Mouse (Mus musculus) testis, adult 2 months (tissue): ENCODE data around the gene Abhd18. TPM values are rescaled to one million over a fixed set of nuclear protein-coding genes. Genes with fewer than 3 reads are reported as not detected.
"Not testable (repeated sequence)": the region's sequence is repeated elsewhere in the genome, so short reads cannot be mapped to it uniquely, and the experiment has no call there.

Experiments
- H3K27ac ChIP-seq: fragments of 200-500 bp; 2 replicates; pipeline ENCODE4 v1.5.1; 2012; ENCODE audit warnings: low read depth, low read length; ENCODE audit not compliant: control insufficient read depth, insufficient read depth
- H3K27me3 ChIP-seq: fragments of 200-500 bp; 2 replicates; pipeline ENCODE4 v1.6.1; 2012; ENCODE audit warnings: mild to moderate bottlenecking, low read length, moderate library complexity; ENCODE audit not compliant: control insufficient read depth, insufficient read depth
- H3K36me3 ChIP-seq: fragments of 200-500 bp; 2 replicates; pipeline ENCODE4 v1.6.1; 2012; ENCODE audit warnings: mild to moderate bottlenecking, low read length; ENCODE audit not compliant: control insufficient read depth, insufficient read depth
- H3K4me1 ChIP-seq: fragments of 200-500 bp; 2 replicates; pipeline ENCODE4 v1.6.1; 2012; ENCODE audit warnings: low read length; ENCODE audit not compliant: control insufficient read depth, insufficient read depth
- H3K4me3 ChIP-seq: fragments of 200-500 bp; 2 replicates; pipeline ENCODE4 v1.5.1; 2012; ENCODE audit warnings: low read depth, mild to moderate bottlenecking, low read length, moderate library complexity, mixed read lengths; ENCODE audit not compliant: control insufficient read depth
- CTCF ChIP-seq: fragments of 200-500 bp; IDR thresholded peaks from 2 replicates; pipeline ENCODE4 v1.5.1; 2012; ENCODE audit warnings: low read depth, mild to moderate bottlenecking, inconsistent platforms, low read length, moderate library complexity; ENCODE audit not compliant: control insufficient read depth, insufficient read depth, insufficient replicate concordance
- POLR2A ChIP-seq: fragments of 200-500 bp; IDR thresholded peaks from 2 replicates; pipeline ENCODE4 v1.6.1; 2012; ENCODE audit warnings: low read depth, mild to moderate bottlenecking, inconsistent platforms, low read length, moderate library complexity; ENCODE audit not compliant: control insufficient read depth
- polyA plus RNA-seq: library from polyadenylated mRNA; depleted of rRNA; stranded (reverse); fragments of >200 nt; gene quantifications from 2 replicates; pipeline ENCODE4 v1.2.3, GENCODE M21; 2012; rRNA removed

Gene Abhd18
- polyA plus RNA-seq: 6.4 and 8.7 TPM in 2 replicates

DNA sequence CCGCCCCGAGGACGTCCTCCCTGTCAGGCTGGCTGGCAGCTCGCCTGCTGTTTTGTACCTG, at the start of gene Abhd18:
Gene Abhd18 (plus strand): TSS at position 14 of the 61 bp plus-strand sequence.
- H3K27ac ChIP-seq: peak within 1 kb of the TSS; percentile 83
- H3K27me3 ChIP-seq, H3K36me3 ChIP-seq, H3K4me1 ChIP-seq: not testable (repeated sequence)
- peak within 1 kb of the TSS; percentile 71 for H3K4me3 ChIP-seq

DNA sequence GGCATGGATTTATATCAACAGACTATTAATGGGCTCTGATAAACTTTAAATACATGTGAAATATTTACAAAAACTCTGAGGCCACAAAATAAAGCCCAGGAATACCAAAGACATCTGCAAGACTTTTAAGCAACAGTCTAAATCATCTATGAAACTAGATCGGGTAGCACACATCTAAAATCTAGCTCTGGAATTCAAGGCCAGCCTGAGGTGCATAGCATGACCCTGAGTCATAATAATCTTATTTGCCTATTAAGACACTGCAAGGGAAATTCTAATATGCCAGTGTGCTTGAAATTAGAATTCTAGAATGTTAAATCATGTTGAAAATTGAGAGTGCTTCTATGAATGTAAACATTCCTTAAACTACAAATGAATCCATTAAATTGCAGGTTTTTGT, 48.7 kb upstream of the Abhd18 start:
- TF ChIP-seq CTCF: no peak
- H3K27ac ChIP-seq: no peak overlapping the region
- H3K36me3 ChIP-seq: peaks cover 1% of the 10 kb centered on the region; the same call in 1 of the 2 replicates
- no peak overlapping the region for H3K4me3 ChIP-seq
- no peaks in the 10 kb centered on the region for H3K27me3 ChIP-seq
- H3K4me1 ChIP-seq: peaks cover 2% of the 10 kb centered on the region; the same call in 1 of the 2 replicates

DNA sequence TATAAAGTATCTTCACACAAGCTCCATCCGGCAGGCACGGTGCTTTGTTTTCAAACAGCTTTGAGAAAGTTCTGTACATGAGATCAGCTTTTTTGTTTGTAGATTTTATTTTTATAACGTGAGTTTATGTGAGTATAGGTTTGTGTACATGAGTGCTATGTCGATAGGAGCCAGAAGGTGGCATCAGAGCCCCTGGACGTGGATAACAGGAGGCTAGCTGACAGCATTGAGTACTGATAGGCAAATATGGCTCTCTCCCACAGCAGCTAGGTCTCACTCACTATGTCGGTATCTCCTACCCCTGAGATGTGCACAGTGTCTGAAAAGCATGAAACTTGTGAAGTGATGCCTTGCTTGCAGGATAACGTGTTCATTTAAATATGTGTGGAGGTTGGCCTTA, 48.3 kb upstream of the Abhd18 start:
- Histone ChIP-seq H3K27ac (no peak overlapping the region), H3K4me1 (peaks cover 2% of the 10 kb centered on the region; the same call in 1 of the 2 replicates), H3K27me3 (no peaks in the 10 kb centered on the region), H3K36me3 (peaks cover 1% of the 10 kb centered on the region; the same call in 1 of the 2 replicates), H3K4me3 (peak overlapping the region; percentile 11; the same call in 1 of the 2 replicates)
- TF ChIP-seq POLR2A (no peak), CTCF (no peak; the same call in 1 of the 2 replicates)

- Histone ChIP-seq H3K4me3 (peak within 1 kb of the TSS; percentile 98), H3K36me3 (peaks cover 1% of the 10 kb centered on the region; the same call in 1 of the 2 replicates), H3K27ac (peak within 1 kb of the TSS; percentile 94), H3K27me3 (no peaks in the 10 kb centered on the region), H3K4me1 (peaks cover 2% of the 10 kb centered on the region; the same call in 1 of the 2 replicates)
- TF ChIP-seq POLR2A (peak; percentile 66), CTCF (no peak)
Measured at GRCm38 (mm10) chr3:40799530-40800372, 47.0 kb upstream of the Abhd18 start, which contains the start of gene Plk4. TSS of gene Plk4 (plus strand) at chr3:40800019.

GRCm38 (mm10) chr3:40800373-40800823, 46.4 kb upstream of the Abhd18 start:
- H3K27me3 ChIP-seq: no peaks in the 10 kb centered on the region
- peak overlapping the region; percentile 98 for H3K4me3 ChIP-seq
- H3K36me3 ChIP-seq: peaks cover 3% of the 10 kb centered on the region
- H3K4me1 ChIP-seq: peaks cover 2% of the 10 kb centered on the region; the same call in 1 of the 2 replicates
- TF ChIP-seq POLR2A (peak; percentile 32; the same call in 1 of the 2 replicates), CTCF (no peak)
- peak overlapping the region; percentile 94 for H3K27ac ChIP-seq

DNA sequence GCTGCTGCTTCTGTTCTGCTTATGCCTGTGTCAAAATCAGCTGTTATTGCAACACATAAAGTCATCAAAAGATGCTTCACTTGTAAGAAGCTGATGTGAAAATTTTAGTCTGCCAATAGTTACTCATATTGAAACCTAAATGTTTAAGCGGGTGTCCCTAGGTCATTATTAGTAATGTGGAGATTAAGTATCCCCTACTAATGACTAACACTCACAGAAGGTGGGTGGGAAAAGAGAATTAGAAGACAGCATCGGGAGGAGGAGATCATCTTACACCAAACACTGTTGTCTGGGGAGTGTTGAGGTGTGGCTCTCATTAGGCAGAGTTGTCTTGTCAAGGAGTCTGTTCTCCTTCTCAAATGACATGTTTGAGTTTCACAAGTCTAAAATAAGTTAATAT, 39.9 kb upstream of the Abhd18 start:
- no peak overlapping the region for H3K4me3 ChIP-seq
- TF ChIP-seq POLR2A (no peak), CTCF (no peak)
- no peaks in the 10 kb centered on the region for H3K27me3 ChIP-seq
- H3K36me3 ChIP-seq: peaks cover 7% of the 10 kb centered on the region
- H3K4me1 ChIP-seq: no peaks in the 10 kb centered on the region
- H3K27ac ChIP-seq: no peak overlapping the region

GRCm38 (mm10) chr3:40808686-40809085, 38.1 kb upstream of the Abhd18 start:
- Histone ChIP-seq H3K27me3 (no peaks in the 10 kb centered on the region), H3K4me1 (no peaks in the 10 kb centered on the region), H3K4me3 (no peak overlapping the region), H3K36me3 (peaks cover 7% of the 10 kb centered on the region), H3K27ac (no peak overlapping the region)
- TF ChIP-seq POLR2A (no peak), CTCF (no peak)

DNA sequence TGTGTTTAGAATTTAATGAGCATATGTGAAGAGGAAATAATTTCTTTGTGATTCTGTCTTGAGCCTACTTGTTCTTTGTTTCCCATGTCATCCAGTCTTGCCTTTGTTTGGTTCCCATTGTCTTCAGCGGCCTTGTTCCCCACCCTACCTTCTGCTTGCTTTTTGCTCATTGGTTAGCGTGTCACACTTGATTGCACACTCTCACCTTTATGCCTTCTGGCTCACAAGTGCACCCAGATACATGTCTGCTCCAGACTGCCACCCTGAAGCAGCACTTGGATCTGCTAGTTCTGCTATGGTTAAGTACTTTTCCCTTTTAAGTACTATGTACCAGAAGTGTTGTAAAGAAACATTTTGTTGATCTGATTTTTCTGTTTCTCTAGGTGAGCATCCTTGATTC, 36.9 kb upstream of the Abhd18 start:
- no peak for TF ChIP-seq CTCF
- Histone ChIP-seq H3K27ac (no peak overlapping the region), H3K4me1 (no peaks in the 10 kb centered on the region), H3K27me3 (no peaks in the 10 kb centered on the region), H3K36me3 (peaks cover 7% of the 10 kb centered on the region), H3K4me3 (no peak overlapping the region)
